Mouse (Mus musculus): ENCODE results near the gene Sspo.
A peak's percentile ranks its signal among the peaks of the same experiment; 100 is the strongest.

Gene Sspo

DNA sequence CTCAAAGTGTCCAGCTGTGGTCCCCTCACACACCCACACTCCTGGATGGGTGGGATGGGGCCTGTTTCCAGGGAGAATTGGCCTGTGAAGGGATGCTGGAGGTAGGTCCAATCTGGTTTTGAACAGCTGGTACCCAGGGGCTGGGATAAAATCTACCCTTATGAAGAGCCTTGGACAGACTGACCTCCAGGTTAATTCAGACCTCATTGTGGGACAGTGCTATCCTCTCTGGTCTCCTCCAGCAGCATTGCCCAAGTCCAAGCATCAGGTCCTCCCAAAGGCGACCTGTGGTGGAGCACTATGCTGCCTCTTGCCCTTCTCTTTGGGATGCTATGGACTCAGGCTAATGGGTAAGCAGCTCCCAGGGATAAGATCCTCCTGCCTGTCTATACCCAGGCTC is at the start of gene Sspo:
Sspo (plus strand) TSS at position 301 of the 400 bp plus-strand sequence.
- DNase-seq: no peak

DNA sequence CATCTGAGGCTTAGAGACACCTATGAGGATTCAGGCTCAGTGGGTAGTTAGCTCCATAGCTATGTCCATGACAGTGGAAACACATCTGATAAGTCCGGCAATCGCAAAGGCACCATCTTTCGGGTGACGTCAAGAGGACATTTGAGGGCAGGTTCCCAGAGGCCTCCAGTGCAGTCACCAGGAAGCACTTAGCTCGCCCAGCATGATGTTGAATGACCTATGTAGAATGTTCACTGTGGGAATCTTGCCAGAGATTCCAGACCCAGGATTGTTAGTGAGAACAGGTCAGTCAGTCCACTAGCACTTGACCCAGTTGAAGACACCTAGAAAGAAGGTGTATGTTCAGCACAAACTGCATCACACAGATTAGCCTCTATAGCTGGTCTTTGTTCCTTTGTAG is 48.1 kb upstream of the Sspo start:
- peak; percentile 49 for DNase-seq

DNA sequence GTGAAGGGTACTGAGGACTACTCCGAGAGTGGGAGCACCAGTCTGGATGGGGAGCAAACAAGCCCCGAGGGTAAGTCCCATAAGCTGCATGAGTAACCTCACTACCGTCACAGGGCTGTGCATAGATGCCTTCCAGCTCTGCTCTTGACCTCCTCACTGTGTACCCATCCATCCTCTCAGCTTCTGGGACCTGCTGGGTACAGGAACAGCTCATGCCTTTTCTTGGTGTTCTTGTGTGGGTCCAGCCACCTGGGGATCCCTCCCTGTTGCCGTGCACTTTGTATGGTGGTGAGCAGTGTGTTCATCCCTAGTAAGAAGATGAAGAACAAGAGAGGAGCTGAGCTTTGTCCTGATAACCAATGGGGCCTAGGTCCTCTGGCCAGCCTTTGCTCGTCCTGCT is 44.0 kb upstream of the Sspo start:
- no peak for DNase-seq

DNA sequence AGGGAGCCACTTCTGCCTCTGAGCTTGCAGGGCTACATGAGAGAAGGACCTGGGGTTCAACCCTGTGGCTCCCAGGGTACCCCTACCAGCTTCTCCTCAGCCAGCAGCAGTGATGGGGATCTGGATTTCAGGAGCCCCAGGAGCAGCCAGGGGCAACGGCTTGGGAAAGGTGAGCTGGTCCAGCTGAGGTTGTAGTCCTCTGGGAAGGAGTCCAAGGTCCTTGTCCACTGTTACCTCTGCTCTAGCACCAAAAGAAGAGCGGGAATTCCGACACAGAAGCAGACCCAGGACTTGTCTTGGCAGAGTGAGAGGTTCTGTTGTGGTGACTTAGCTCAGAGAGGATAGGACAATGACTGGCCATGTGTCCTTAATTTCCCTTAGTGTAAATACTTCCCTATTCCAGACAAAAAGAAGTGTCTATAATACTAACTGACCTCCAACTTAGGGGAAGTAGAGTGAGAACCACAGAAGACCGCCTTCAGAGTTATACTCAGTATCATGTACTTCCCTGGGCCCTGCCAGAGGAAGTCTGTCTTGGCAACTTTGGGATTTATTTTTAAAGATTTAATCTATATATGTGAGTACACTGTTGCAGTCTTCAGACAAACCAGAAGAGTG is 38.2 kb upstream of the Sspo start:
- peak; percentile 23 for DNase-seq

DNA sequence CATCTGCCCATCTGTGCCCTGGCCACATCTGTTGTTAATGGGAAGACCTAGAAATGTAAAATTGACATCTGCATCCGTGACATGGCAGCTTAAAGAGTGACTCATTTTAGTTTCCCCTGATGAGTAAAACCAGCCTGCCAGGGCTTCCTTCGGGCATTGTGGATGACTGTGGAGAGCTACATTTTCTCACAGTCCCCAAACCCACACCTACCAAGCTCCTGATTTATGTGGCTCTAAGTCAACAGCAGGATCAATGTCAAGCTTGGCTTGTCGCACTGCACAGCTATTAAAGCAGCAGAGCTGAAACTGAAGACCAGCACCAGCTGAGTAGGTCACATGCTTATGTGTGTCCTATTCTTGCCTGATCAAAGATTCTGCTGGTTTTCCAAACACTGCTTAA is 37.5 kb upstream of the Sspo start:
- DNase-seq: peak; percentile 4

DNA sequence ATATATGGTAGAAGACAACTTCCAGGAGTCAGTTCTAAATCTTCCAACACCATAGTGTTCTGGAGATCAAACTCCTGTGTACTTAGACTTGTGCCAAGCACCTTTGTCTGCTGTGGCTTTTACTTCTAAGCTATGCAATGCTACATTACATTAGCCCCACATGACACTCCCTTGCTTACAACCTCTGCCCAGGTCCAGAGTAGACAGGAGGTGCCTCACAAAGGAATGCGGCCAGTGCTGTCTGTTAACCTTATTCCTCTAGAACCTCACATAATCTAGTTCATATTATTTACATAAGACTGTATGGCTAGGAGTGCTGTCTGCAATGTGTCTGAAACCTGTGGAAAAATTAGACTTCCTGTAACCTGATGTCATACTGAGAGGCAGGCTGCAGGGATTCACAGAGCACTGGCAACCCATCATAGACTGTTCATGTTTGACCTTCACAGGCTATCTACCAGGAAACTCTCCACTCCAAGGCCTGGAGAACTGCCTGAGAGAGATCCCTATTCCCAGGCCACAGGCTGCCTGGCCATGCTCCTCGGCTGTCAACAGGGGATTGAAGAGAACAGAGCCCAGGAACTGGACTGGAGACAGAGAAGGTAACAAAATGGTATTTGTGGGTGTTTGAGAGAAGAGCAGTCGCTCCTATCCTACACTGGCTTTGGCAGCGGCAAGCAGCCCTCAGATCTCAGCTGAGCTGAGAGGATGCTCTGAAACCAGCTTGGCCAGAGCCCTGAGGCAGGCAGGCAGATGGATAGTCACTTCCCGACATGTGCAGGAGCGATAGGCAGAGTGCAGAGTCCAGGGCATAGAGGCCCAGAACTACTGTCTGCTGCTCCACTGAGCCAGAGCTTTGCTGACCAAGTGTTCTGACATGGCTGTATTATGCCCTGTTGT is 36.6 kb upstream of the Sspo start:
- peak; percentile 43 for DNase-seq

DNA sequence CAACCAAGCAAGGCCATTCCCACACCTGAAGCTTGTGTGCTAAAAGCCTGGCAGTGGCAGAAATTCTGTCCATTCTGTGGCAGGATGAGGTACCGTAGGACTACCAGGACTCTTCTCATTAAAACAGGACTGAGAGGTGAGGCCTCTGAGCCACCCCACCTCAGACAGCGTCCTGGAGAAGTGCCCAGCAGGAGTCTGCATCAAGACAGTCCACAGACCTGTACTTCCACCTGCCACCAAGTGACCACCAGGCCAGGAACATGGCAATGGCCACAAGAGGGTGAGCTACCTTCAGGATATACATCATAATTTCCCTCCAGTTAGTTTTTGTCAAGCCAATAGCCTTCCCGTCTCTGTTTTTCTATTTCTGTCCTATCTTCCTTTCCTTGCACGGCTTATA is 35.9 kb upstream of the Sspo start:
- peak; percentile 11 for DNase-seq

DNA sequence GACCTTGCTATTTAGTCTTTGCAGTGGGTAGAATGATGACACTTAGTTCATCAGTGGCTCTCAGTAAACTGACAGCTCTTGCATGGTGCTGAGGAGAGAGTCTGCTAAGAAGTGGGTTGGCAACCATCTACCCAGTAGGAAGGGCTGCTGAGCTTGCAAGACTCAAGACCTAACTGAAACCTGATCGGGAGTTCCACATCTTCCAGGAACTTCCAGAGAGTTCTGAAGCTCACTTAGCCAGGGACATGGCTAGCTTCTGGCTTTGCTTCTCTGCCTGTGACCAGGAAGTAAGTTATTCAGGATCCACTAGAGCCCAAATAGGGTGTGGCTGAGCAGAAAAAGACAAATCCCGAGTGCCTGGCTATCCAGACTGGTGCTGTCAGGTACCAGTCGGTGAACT is 35.4 kb upstream of the Sspo start:
- no peak for DNase-seq

DNA sequence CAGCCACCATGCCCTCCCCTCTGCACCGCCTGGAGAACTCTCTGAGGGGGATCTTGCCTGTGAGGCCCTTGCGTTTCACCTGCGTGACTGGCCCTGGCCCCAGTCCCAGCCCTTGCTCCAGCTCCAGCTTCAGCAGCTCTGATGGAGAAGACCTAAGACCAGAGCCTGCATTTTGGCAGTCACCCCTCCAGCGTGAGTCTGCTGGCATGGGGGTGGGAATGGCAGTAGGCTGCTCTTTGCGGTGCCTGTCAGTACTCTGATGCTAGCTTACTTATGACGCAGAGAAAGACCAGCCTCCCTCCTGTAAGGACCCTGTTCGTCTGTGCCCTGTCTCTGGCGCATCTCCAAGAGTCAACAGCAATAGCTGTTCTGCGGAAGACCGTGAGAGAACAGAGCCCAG is 34.9 kb upstream of the Sspo start:
- DNase-seq: no peak

DNA sequence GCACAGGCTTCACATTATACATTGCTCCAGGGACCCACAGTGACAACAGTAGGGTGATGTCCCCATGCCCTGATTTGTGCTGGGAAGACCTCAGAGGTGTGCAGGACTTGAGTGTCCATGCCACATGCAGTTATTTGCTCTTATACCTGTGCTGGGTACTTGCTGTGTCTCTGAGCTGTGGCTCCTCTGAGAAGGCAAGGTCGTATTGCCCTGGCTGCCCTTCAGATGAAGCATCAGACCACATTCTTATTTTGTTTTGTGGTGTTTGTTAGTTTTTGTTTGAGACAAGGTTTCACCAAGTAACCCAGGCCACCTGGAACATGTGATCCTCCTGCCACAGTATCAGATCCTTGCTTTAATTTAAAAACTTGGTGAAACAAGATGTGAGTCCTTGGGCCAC is 33.1 kb upstream of the Sspo start:
- no peak for DNase-seq

DNA sequence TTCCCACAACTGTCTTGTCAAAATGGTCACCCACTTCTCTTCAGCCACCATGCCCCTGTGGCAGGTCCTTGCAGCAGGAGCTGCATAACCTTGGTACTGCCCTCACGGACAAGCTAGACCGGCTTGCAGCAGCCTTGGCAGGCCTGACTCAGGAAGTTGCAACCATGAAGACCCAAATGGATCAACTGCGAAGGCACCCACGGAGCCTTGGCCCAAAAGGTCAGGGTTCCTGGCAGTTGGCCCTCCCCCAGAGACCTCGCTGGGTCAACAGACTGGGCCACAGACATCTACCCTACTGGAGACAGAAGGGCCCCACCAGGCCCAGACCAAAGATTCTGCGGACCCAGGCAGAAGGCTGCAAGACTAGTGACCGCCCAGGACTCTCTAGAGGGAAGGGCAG is 32.4 kb upstream of the Sspo start:
- peak; percentile 52 for DNase-seq

DNA sequence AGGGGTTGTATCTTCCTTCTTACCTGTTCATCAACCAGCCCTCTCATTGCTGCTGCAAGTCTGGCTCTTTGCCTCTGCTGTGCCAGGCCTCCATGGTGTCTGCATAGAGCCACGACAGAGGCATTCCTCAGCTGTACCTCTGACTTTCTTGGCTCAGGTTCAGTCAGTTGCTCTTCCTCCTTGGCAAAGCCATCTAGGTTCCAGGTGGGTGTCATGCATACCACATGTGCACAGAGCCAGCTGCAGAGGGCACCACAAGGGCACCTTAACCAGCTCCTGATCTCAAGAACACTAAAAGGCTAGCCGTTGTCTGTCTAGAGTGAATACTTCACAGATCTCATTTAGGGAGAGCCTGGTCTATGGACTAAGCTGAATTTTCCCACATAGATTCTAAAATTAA is 31.5 kb upstream of the Sspo start:
- DNase-seq: peak; percentile 72

DNA sequence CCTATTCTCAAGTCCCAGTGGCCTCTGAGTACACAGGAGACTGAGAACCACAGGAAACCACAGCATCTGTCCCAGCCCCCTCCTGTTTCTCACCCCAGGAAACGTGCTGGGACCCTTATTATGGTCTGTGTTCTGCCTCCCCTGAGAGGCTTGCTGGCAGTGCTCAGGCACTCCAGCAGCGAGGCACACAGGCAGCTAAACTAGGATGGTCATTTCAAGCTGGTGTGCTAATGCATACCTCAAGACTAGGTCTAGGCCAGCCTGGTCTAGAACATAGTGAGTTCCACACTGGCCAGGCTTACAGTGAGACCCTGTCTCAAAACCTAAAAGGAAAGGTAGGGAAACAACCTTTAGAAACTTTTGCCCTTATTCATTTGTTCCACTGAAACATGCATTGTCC is 27.4 kb upstream of the Sspo start:
- no peak for DNase-seq

DNA sequence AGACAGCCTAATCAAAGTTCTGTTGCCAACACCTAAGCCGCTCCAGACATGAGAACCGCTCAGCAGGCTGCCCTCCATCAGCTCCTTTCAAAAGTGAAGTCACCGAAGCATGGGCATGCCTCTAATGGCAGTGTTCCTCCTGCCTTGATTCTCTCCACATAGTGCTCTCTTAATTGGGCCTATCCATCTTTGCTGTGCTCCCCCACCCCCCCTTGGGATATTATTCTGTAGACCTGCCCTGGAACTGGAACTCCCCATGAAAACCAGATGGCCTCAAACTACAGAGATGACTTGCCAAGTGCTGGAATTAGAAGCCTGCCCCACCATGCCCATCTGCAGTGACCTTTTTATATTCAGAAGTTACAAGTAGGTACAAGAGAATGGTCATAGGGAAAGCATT is 24.7 kb upstream of the Sspo start:
- DNase-seq: no peak

DNA sequence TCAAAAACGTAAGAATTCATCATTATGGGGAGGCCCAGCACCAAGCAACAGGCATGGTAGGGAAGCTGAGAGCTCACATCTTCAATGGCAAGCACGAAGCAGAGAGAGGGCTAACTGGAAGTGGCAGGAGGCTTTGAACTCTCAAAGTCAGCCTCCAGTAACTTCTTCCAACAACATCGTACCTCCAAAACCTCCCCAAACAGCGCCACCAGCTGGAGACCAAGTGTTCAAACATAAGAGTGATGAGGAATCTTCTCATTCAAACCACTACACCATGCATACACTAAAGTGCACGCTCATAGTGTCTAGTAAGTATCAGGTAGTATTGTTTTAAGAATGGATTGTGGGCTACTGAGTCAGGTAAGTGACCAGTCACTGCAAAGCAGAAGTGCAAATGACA is 24.0 kb upstream of the Sspo start:
- DNase-seq: no peak

DNA sequence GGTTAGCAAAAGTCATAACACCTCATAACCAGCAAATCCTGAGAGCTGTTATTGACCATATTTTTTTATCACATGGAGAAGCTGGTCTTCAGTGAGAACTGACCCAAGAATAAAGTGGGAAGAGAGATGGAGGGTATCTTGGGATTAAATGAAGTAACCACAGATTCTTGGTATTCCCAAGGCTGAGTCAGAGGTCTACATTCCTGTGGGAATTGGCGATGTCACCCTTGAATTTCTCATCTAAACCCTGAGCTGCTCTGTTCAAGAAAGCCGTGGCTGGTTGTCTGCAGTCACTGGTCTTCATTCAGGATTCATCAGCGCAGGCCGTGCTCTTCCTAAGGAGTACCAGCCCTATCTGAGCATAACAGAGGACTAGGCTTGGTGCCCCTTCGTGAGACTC is 21.1 kb upstream of the Sspo start:
- DNase-seq: no peak

DNA sequence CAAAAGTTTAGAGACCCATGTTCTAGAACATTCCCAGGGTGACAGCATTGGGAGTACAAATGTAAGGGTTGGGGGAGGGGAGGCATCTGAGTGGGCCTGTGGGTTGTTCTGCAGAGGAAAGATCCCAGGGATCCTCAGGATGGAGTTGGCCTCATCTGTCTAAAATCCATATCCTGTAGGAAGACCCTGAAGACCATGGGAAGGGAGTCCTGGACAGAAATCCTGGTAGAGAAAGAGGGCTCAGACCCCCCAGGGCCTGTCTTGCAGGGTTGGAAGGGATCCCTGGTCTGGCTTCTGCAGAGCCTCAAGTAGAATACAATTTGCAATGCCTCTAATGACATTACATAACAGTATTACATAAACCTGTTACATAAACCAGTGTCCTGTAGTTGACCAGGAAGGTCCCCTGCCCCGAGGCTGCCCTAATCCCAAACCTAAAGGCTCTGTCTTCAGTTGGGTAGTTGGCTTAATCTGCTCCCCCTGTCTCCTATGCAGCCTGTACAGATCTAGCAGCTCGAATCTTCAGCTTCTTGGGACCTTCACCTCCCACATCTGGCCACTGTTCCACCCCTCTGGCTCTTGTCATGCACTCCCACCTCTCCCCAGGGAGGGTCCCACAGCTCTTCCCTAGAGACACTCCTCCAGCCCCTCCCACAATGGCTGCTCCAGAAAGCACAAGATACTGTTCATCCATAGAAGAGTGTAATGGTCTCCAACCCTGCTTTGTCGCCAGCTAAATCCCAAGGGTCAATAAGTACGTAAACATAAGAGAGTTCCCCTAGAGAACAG is 19.1 kb upstream of the Sspo start:
- peak; percentile 69 for DNase-seq

DNA sequence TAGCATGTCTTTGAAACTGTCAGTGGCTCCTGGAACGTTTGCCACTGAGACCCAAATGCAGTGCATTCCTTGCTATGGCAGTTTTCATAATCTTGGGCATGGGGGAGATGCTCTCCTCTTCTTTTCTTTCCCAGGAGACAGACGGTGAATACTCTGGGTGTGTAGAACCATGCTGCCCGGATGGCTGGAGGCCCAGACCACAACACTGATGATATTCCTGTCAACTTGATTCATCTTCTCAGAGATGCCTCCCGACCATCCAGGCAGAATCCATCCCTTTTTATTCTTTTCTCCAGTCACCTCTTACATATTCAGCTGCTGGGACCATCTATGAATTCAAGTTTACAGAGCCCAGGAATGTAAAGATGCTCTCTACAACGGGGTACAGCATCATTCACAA is 17.3 kb upstream of the Sspo start:
- no peak for DNase-seq

DNA sequence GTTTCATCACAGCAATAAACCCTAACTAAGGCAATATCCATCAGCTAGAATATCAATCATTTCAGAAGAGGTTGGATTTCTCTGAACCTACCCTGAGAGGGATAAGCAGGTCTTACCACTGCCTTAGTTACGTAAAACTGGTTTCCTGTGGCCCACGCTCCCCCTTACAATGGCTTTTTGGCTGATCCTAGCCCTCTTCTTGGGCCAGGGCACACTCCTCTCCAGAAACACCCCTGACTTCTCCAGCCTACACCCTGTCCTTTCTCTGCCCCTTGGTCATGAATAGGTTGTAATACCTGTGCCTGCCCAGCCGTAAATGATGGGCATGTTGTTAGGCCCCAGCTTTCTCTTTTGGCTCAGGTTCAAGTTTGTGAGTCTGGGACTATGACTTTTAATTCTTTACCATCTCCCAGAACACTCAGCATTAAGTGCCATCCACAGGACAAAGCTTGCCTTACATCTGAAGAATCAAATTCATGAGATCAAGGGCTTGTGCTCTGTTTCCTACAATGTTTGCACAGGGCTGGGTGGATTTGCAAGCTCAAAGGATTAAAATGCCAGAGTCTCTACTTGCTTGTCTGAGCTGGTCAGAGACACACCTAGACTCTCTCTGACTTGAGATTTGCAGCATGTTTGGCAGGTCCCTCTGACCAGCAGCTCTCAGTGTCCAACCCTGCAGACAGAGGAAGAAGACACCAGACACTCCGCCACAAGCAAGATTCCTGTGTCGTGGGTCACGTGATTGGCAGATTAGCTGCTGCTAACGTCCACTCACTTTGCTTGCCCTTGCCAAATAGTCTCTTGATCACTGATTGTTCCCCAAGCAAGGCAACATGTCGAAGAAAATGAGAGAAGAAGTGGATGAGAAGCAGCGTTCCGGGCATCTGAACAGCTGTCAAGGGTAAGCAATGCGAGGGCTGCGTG is 14.9 kb upstream of the Sspo start:
- DNase-seq: peak; percentile 38

DNA sequence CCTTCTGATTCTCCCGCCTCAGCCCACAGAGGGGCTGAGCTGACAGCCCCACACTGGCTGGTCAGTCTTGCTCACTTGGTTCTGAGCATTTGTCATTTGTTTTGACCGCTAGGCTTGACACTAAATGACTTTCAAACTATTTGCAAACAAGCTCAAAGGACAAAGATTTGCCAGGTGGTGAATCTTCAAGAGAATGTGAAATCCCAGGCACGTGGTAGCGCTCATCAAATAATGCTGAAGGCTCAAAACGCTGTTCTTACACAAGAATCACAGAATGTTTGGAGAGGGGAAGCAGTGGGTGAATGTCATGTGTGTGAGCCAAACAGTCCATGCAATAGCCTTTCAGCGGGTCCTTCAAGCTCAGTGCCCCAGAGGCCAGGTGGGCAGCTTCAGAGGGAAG is 13.4 kb upstream of the Sspo start:
- DNase-seq: peak; percentile 62

DNA sequence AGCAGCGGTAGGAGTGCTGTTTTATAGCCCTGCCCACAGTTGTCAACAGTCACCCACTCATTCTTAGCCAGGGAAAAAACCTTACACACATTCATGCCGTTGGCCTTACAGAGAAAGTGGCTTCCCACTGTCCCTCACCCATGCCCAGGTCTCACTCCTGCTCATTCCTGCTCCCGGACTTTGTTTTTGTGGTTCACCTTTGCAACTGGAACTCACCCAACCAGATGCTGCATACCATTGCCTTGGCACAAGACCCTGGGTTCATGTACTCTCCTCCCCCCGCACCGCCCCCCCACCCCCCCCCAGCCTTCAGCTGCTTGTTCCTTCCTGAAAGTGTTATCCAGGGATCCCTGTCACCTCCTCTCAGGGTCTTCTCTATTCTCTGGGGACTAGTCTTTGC is 12.9 kb upstream of the Sspo start:
- peak; percentile 87 for DNase-seq

DNA sequence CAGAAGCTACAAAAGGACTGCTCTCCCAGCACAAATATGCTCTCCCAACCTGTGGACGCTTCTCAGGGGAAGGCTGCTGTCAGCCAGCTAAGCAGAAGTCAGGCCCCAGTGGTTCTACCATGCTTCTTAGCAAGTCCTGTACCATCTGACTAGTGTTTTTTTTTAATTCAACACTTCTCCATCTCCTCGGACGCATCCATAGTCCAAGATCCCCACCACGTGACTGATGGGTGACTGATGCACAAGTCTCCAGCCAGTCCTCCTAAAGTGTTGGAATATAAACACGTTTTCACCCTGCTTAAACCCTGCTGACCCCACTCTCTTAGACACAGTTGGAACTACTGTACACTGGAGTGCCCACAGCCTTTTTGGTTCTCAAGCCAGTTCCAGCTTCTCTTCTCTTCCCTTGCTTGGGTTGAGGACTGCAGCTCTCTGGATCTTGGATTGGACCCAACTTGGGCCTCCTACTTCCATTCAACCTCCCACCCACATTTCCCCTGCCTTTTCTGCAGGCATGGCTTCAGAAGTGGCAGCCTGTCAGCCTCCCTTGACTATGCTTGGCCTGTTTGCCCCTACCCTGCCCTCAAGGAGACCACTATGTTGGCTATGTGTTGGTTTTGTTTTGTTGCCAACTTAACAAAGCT is 12.2 kb upstream of the Sspo start:
- DNase-seq: peak; percentile 59
